Comparison of ENCODE assay signal across 8 mouse cellular contexts in genomic region chr4:107889731-107890432, GRCm38 (mm10). TPM values are rescaled to one million over a fixed set of nuclear protein-coding genes. Genes with fewer than 3 reads are reported as not detected.
DNase-seq lines count a peak whose midpoint lies in the region; ATAC-seq lines count a peak whose summit lies in the region.

TSS of gene 0610037L13Rik (plus strand) at chr4:107889813.

- H3K4me1 ChIP-seq in hindbrain, embryonic 11.5 days (replicated peaks; ENCODE audit: control insufficient read depth, insufficient read depth, low read length): no peaks in the 10 kb centered on the region

- H3K4me2 ChIP-seq in hindbrain, embryonic 11.5 days (replicated peaks; ENCODE audit: low read depth, low read length): peak within 1 kb of the TSS; percentile 82

- no peaks in the 10 kb centered on the region for H3K9me3 ChIP-seq in hindbrain, embryonic 11.5 days (ENCODE audit: control insufficient read depth, low read length)

- peak; percentile 96 for DNase-seq in Muller cell, postnatal 12 days (ENCODE audit: inconsistent ontology term)
- DNase-seq in cerebellum, adult 9-11 months: peak; percentile 97
- DNase-seq in frontal cortex, adult 2 months (ENCODE audit: extremely low spot score in 1 of 2, low spot score in 1 of 2): peak; percentile 96
- peak; percentile 94 for DNase-seq in hindbrain, embryonic 11.5 days (ENCODE audit: low spot score)
- DNase-seq in layer of hippocampus, postnatal 10 days (ENCODE audit: low spot score in 2 of 2): peak; percentile 89 to 93
- DNase-seq in lung, postnatal 10 days: peak; percentile 96
- DNase-seq in ovary, postnatal 36 days (ENCODE audit: low spot score): peak; percentile 91
- DNase-seq in thymus, postnatal 25 days: peak; percentile 93

- no peaks in the 10 kb centered on the region for H3K27me3 ChIP-seq in hindbrain, embryonic 11.5 days (ENCODE audit: control insufficient read depth, insufficient read depth, low read length)

- peak; percentile 94 for ATAC-seq in hindbrain, embryonic 11.5 days (ENCODE audit: low FRiP score)

- peak within 1 kb of the TSS; percentile 74 for H3K9ac ChIP-seq in hindbrain, embryonic 11.5 days (ENCODE audit: low read depth, low read length)

- peak within 1 kb of the TSS; percentile 87 for H3K27ac ChIP-seq in hindbrain, embryonic 11.5 days (ENCODE audit: low read depth, low read length)

- 0 out of 2 replicates have a peak, but pooled peaks cover 5% of the 10 kb centered on the region for H3K36me3 ChIP-seq in hindbrain, embryonic 11.5 days (ENCODE audit: control insufficient read depth, insufficient read depth, low read length)

- WGBS in hindbrain, embryonic 11.5 days: under 1% methylated on average over 45 of the region's 48 CpGs

- H3K4me3 ChIP-seq in hindbrain, embryonic 11.5 days (ENCODE audit: low read depth, low read length): peak within 1 kb of the TSS; percentile 44

RNA-seq across cellular contexts. Expression of gene 0610037L13Rik, which starts in this region (rescaled TPM):
- 166 and 176 TPM in 2 replicates for polyA plus RNA-seq in frontal cortex, adult 2 months (2012; rRNA removed)
- polyA plus RNA-seq in hindbrain, embryonic 11.5 days (2014; fragmentation: Nextera tagmentation; extraction: Ambion mirVana): 118 and 135 TPM in 2 replicates
- 10 to 100 TPM; 65.2 to 73.8 TPM for total RNA-seq in layer of hippocampus, postnatal 10 days (2021)

Comparison
In these comparisons a context has a peak if more than half of its experiments do, and no peak if none do; other contexts are left out.
1. Peak in every context shown above with its lines: DNase-seq, ATAC-seq, H3K4me3 ChIP-seq and H3K27ac ChIP-seq.